Mouse (Mus musculus) G1E (cell line): ENCODE results near the gene Hyal3. TPM values are rescaled to one million over a fixed set of nuclear protein-coding genes. Genes with fewer than 3 reads are reported as not detected.

ENCODE experiments used
- ATAC-seq: 2 replicates; pipeline ENCODE4 v1.8.0; 2016; ENCODE audit warnings: mild to moderate bottlenecking; ENCODE audit not compliant: insufficient number of reproducible peaks, poor library complexity, low FRiP score, severe bottlenecking; ENCODE audit errors: extremely low read depth
- DNase-seq: peaks from one replicate; pipeline ENCODE4 v3.0.0; 2012; ENCODE audit warnings: low spot score
- H3K27me3 ChIP-seq: 2 replicates; pipeline ENCODE4 v1.6.1; 2012; ENCODE audit warnings: mild to moderate bottlenecking, low read length, inconsistent platforms; ENCODE audit not compliant: insufficient read depth
- H3K36me3 ChIP-seq: replicated peaks from 2 replicates; pipeline ENCODE3; 2012; ENCODE audit warnings: mild to moderate bottlenecking, inconsistent platforms
- H3K4me1 ChIP-seq: 2 replicates; pipeline ENCODE4 v1.6.1; 2012; ENCODE audit warnings: low read depth, low read length, inconsistent platforms, mixed read lengths; ENCODE audit not compliant: insufficient read depth
- H3K4me3 ChIP-seq: 2 replicates; pipeline ENCODE4 v1.5.1; 2012; ENCODE audit warnings: low read depth, mild to moderate bottlenecking, inconsistent platforms, low read length, moderate library complexity, mixed read lengths
- H3K9me3 ChIP-seq: replicated peaks from 2 replicates; pipeline ENCODE4 v1.6.1; 2012; ENCODE audit warnings: inconsistent platforms
- CTCF ChIP-seq: IDR thresholded peaks from 2 replicates; pipeline ENCODE4 v1.5.1; 2012; ENCODE audit warnings: low read depth, low read length, inconsistent platforms, mixed read lengths
- GATA1 ChIP-seq: IDR thresholded peaks from 2 replicates; pipeline ENCODE4 v1.6.1; 2012; ENCODE audit warnings: borderline replicate concordance, low read length, inconsistent platforms, mixed read lengths
- GATA2 ChIP-seq: IDR thresholded peaks from 2 replicates; pipeline ENCODE4 v1.6.1; 2012; ENCODE audit warnings: low read depth, low read length, inconsistent platforms, borderline replicate concordance
- POLR2AphosphoS5 ChIP-seq: IDR thresholded peaks from 2 replicates; pipeline ENCODE4 v1.6.1; 2012; ENCODE audit warnings: low read depth, low read length, inconsistent platforms; ENCODE audit not compliant: insufficient replicate concordance
- TAL1 ChIP-seq: conservative IDR thresholded peaks from 2 replicates; pipeline ENCODE4 v1.6.1; 2012; ENCODE audit warnings: low read depth, low read length, inconsistent platforms, mixed read lengths
- polyA plus RNA-seq: library from polyadenylated mRNA; stranded (reverse); fragments of >175 nt; gene quantifications from 2 replicates; pipeline ENCODE4 v1.2.3, GENCODE M21; 2012
- total RNA-seq, 2 experiments: library from RNA; stranded (forward) in 1 of 2; stranded (reverse) in 1 of 2; fragments of 200-1000 nt in 1 of 2; fragments of >200 nt in 1 of 2; fragmentation: Nextera tagmentation in 1 of 2; gene quantifications; 2 replicates each; pipeline ENCODE4 v1.2.3; 2014 to 2017

The Hyal3 gene
- total and polyA plus RNA-seq, 3 experiments, result 0.53 to 4.6 (median 1.4) TPM

DNA sequence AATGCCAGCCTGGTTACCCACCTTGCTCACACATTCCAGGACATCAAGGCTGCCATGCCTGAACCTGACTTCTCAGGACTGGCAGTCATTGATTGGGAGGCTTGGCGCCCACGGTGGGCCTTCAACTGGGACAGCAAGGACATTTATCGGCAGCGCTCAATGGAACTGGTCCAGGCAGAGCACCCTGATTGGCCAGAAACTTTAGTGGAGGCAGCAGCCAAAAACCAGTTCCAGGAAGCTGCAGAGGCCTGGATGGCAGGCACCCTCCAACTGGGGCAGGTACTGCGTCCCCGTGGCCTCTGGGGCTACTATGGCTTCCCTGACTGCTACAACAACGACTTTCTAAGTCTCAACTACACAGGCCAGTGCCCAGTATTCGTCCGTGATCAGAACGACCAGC is 2.7 kb upstream of the Hyal3 start:
- Histone ChIP-seq H3K4me3 (no peak overlapping the region), H3K9me3 (no peaks in the 10 kb centered on the region), H3K4me1 (peaks cover 78% of the 10 kb centered on the region), H3K36me3 (peaks cover 31% of the 10 kb centered on the region), H3K27me3 (no peaks in the 10 kb centered on the region)
- no peak for TF ChIP-seq TAL1
- no peak for TF ChIP-seq POLR2AphosphoS5
- TF ChIP-seq GATA1, result no peak
- TF ChIP-seq GATA2, result no peak
- no peak for TF ChIP-seq CTCF
- no peak for DNase-seq
- ATAC-seq, result no peak

- H3K27me3 ChIP-seq, result no peaks in the 10 kb centered on the region
- DNase-seq (no peak), ATAC-seq (no peak)
- H3K9me3 ChIP-seq, result no peaks in the 10 kb centered on the region
- TF ChIP-seq POLR2AphosphoS5, result no peak
- no peak for TF ChIP-seq GATA1
- no peak for TF ChIP-seq TAL1
- no peak within 1 kb of the TSS for H3K4me3 ChIP-seq
- H3K4me1 ChIP-seq, result peaks cover 79% of the 10 kb centered on the region
- H3K36me3 ChIP-seq, result peaks cover 34% of the 10 kb centered on the region
These were observed 2.0 kb upstream of the Hyal3 start, which contains the start of gene Naa80 for GRCm38 (mm10) chr9:107578587-107578986. Gene Naa80, plus strand, starts transcription at chr9:107578887.

GRCm38 (mm10) chr9:107579023-107579900 is 1.4 kb upstream of the Hyal3 start:
- no peaks in the 10 kb centered on the region for H3K27me3 ChIP-seq
- peaks cover 40% of the 10 kb centered on the region for H3K36me3 ChIP-seq
- DNase-seq (no peak), ATAC-seq (no peak)
- H3K4me3 ChIP-seq, result no peak overlapping the region
- TF ChIP-seq GATA1 (no peak), POLR2AphosphoS5 (no peak), TAL1 (no peak), GATA2 (no peak)
- no peaks in the 10 kb centered on the region for H3K9me3 ChIP-seq
- H3K4me1 ChIP-seq, result peaks cover 86% of the 10 kb centered on the region

- H3K4me3 ChIP-seq, result peak overlapping the region; percentile 83
- H3K9me3 ChIP-seq, result no peaks in the 10 kb centered on the region
- no peak for TF ChIP-seq TAL1
- no peak for TF ChIP-seq POLR2AphosphoS5
- no peak for TF ChIP-seq GATA2
- no peak for TF ChIP-seq CTCF
- TF ChIP-seq GATA1, result no peak
- DNase-seq, result no peak
- H3K4me1 ChIP-seq, result peaks cover 92% of the 10 kb centered on the region
- H3K27me3 ChIP-seq, result no peaks in the 10 kb centered on the region
- H3K36me3 ChIP-seq, result peaks cover 57% of the 10 kb centered on the region
- ATAC-seq, result no peak
These were observed 966 bp downstream of the Hyal3 start for GRCm38 (mm10) chr9:107581584-107581983.

DNA sequence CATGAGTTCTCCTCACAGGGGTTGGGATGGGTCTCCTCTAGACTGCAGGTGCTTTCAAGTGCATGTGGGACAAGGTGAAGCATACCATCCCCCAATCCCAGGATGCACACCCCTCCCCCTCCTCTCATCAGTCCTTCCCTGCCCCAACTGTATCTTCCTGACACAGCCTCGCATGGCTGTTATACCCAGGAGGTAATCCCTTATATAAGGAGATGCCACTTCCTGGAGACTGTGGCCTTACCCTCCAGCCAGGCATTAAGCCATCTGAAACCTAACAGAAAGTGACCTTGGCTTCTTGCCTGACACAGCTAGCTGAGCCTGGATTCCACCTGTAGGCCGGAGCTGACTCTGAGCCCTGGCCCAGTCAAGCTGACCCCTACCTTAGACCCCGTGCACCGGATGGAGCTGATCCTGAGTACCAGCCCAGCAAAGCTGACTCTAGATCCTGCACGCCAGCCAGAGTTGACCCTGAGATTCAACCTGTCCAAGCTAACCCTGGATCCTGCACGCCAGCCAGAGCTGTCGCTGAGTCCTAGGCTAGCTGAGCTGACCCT is 2.0 kb downstream of the Hyal3 start:
- TF ChIP-seq GATA2 (no peak), POLR2AphosphoS5 (no peak), GATA1 (no peak), CTCF (no peak), TAL1 (no peak)
- ATAC-seq, result no peak
- H3K4me1 ChIP-seq, result peaks cover 84% of the 10 kb centered on the region
- no peaks in the 10 kb centered on the region for H3K9me3 ChIP-seq
- H3K27me3 ChIP-seq, result no peaks in the 10 kb centered on the region
- peaks cover 57% of the 10 kb centered on the region for H3K36me3 ChIP-seq
- DNase-seq, result no peak
- H3K4me3 ChIP-seq, result peak overlapping the region; percentile 83; the same call in 1 of the 2 replicates

GRCm38 (mm10) chr9:107583174-107583573 is 2.6 kb downstream of the Hyal3 start:
- no peak for ATAC-seq
- Histone ChIP-seq H3K4me3 (peak overlapping the region; percentile 83; the same call in 1 of the 2 replicates), H3K9me3 (no peaks in the 10 kb centered on the region), H3K36me3 (peaks cover 52% of the 10 kb centered on the region), H3K27me3 (no peaks in the 10 kb centered on the region), H3K4me1 (peaks cover 82% of the 10 kb centered on the region)
- TF ChIP-seq POLR2AphosphoS5 (no peak), GATA2 (no peak), CTCF (no peak), GATA1 (no peak), TAL1 (no peak)
- DNase-seq, result no peak
